Mouse (Mus musculus): ENCODE data around the gene Mrpl21.

DNA sequence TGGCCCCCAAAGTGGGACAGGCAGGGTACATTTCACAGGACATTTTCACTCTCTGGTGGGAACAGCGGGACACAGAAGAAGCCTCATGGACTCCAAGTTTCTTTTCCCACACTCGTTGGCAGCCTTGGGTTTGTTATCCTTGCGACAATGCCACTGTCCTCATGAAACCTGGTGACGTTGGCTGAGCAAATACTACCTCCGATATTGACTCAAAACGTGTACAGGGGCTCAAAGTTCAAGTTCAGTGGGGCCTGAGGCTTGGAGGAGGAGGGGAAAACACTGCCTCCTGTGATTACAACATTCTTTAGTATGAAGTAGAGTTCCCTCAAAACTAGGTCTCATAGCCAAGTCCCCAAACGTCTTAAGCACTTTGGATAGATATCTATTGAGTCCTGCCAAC, 37.4 kb downstream of the Mrpl21 start:
- TF ChIP-seq POLR2A (IDR thresholded peaks at IDR 0.05; ENCODE audit: insufficient read length, low read depth) = no peak
- TF ChIP-seq CEBPB (IDR thresholded peaks at IDR 0.05; ENCODE audit: insufficient read depth, poor library complexity, severe bottlenecking) = no peak
- no peak for TF ChIP-seq MAX (IDR thresholded peaks at IDR 0.05; ENCODE audit: low read depth)
- no peak for TF ChIP-seq POLR2AphosphoS2 (IDR thresholded peaks at IDR 0.05; ENCODE audit: insufficient read length, low read depth)
- no peak for TF ChIP-seq MYOG (IDR thresholded peaks at IDR 0.05; ENCODE audit: control insufficient read depth in 1 of 3, insufficient read depth in 1 of 3, insufficient read length in 2 of 3, low read depth in 2 of 3)
- TF ChIP-seq TCF3 (IDR thresholded peaks at IDR 0.05; ENCODE audit: insufficient read length, low read depth) = no peak
- TF ChIP-seq TCF12 (IDR thresholded peaks at IDR 0.05; ENCODE audit: insufficient read depth, poor library complexity, severe bottlenecking) = no peak
- no peak for TF ChIP-seq USF1 (IDR thresholded peaks at IDR 0.05; ENCODE audit: low read depth)
- TF ChIP-seq MYOD1 (IDR thresholded peaks at IDR 0.05; ENCODE audit: control insufficient read depth in 1 of 3, insufficient read length in 2 of 3, low read depth in 2 of 3) = no peak
- TF ChIP-seq E2F4 (IDR thresholded peaks at IDR 0.05; ENCODE audit: insufficient read depth) = no peak
- TF ChIP-seq REST (IDR thresholded peaks at IDR 0.05; ENCODE audit: insufficient read depth, insufficient read length) = no peak
